Mouse (Mus musculus) limb, embryonic 12.5 days (tissue): ENCODE data around the gene Samd4. TPM values are rescaled to one million over a fixed set of nuclear protein-coding genes. Genes with fewer than 3 reads are reported as not detected.

Source experiments
- ATAC-seq: fragments of 200-750 bp; cut with Nextera tagmentation; 2 replicates; pipeline ENCODE4 v1.8.0; 2017; ENCODE audit warnings: low read depth, moderate TSS enrichment; ENCODE audit not compliant: insufficient number of reproducible peaks, insufficient read depth, low FRiP score, low TSS enrichment
- H3K27ac ChIP-seq: fragments of 300-500 bp; sonication (generic); 2 replicates; pipeline ENCODE4 v1.5.1; 2016; ENCODE audit warnings: mild to moderate bottlenecking, moderate library complexity
- H3K27me3 ChIP-seq: fragments of 300-500 bp; sonication (generic); 2 replicates; pipeline ENCODE4 v1.6.1; 2016; ENCODE audit warnings: mild to moderate bottlenecking, moderate library complexity
- H3K36me3 ChIP-seq: fragments of 300-500 bp; sonication (generic); 2 replicates; pipeline ENCODE4 v1.6.1; 2016; ENCODE audit warnings: mild to moderate bottlenecking, moderate library complexity
- H3K4me1 ChIP-seq: fragments of 300-500 bp; sonication (generic); replicated peaks from 2 replicates; pipeline ENCODE4 v1.6.1; 2016
- H3K4me2 ChIP-seq: fragments of 300-500 bp; sonication (generic); 2 replicates; pipeline ENCODE4 v1.6.1; 2016; ENCODE audit warnings: mild to moderate bottlenecking, moderate library complexity
- H3K4me3 ChIP-seq: fragments of 300-500 bp; sonication (generic); replicated peaks from 2 replicates; pipeline ENCODE4 v1.5.1; 2016; ENCODE audit warnings: mild to moderate bottlenecking
- H3K9ac ChIP-seq: fragments of 300-500 bp; sonication (generic); replicated peaks from 2 replicates; pipeline ENCODE4 v1.6.1; 2016; ENCODE audit warnings: mild to moderate bottlenecking, moderate library complexity
- H3K9me3 ChIP-seq: fragments of 300-500 bp; sonication (generic); 2 replicates; pipeline ENCODE4 v1.6.1; 2016; ENCODE audit warnings: mild to moderate bottlenecking, moderate library complexity
- whole genome bisulfite sequencing: fragments of 180-500 bp; shearing (Covaris S2); methylation state at CpG from one replicate; pipeline ENCODE4 v1.1.7; 2016; 5-methylcytosine and 5-hydroxymethylcytosine counted together
- polyA plus RNA-seq: library from polyadenylated mRNA; unstranded; fragments of >200 nt; fragmentation: Nextera tagmentation; extraction: Ambion mirVana; gene quantifications from 2 replicates; pipeline ENCODE4 v1.2.1, GENCODE M21; 2016

Samd4 gene
- polyA plus RNA-seq, 1 experiment from 2014 or later = 6.8 TPM

- ATAC-seq = no peak
- Histone ChIP-seq H3K4me3 (no peak overlapping the region), H3K4me1 (0 out of 2 replicates have a peak, but pooled peaks cover 3% of the 10 kb centered on the region), H3K4me2 (no peak overlapping the region), H3K9me3 (no peaks in the 10 kb centered on the region), H3K27ac (no peak overlapping the region), H3K27me3 (no peaks in the 10 kb centered on the region), H3K9ac (no peak overlapping the region), H3K36me3 (no peaks in the 10 kb centered on the region)
- WGBS = 41% methylated on average over 4 of the region's 4 CpGs
These were observed 149.5 kb downstream of the Samd4 start for GRCm38 (mm10) chr14:47032140-47032539.

DNA sequence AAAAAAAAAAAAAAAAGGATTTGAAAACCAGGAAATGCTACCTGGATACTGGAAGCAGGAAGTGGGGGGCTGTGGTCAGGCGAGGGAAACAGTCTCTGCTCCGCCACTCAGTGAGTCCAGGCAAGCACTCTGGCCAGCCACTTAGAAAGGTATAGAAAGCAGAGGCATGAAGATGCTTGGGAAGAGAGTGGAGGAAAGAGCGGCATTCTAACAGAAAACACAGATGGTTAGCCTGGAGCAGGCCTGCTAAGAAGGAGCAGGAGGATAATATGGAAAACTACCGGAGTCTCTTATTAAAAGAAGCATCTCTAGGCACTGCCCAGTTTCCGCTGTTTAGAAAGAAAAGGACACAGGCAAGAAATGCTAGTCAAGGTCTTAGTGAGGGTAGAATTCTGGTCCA is 150.8 kb downstream of the Samd4 start:
- H3K4me1 ChIP-seq = 0 out of 2 replicates have a peak, but pooled peaks cover 3% of the 10 kb centered on the region
- no peak overlapping the region for H3K27ac ChIP-seq
- H3K4me2 ChIP-seq = no peak overlapping the region
- 84% methylated on average over 5 of the region's 5 CpGs for WGBS
- no peaks in the 10 kb centered on the region for H3K36me3 ChIP-seq
- no peaks in the 10 kb centered on the region for H3K9me3 ChIP-seq
- H3K4me3 ChIP-seq = no peak overlapping the region
- no peaks in the 10 kb centered on the region for H3K27me3 ChIP-seq
- H3K9ac ChIP-seq = no peak overlapping the region
- ATAC-seq = no peak

DNA sequence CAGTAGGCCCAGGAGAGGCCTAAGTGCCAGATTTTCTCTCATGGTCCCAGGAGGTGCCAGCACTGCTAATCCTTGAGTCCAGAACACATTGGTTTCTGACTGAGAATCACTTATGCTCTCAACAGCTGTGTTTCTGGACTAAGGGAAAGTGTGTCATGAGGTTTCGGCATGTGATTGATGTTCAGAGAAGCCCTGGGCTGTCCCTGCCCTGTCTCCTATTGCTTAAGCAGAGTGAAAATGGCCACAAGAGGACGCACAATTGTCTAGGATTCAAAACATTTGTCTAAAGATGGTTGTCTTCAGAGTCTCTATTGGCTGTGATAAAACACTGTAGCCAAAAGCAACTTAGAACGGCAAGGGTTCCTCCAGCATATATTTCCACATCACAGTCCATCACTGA is 159.0 kb downstream of the Samd4 start:
- 84% methylated on average over 3 of the region's 3 CpGs for WGBS
- H3K4me3 ChIP-seq = no peak overlapping the region
- no peaks in the 10 kb centered on the region for H3K27me3 ChIP-seq
- H3K4me1 ChIP-seq = no peaks in the 10 kb centered on the region
- no peak overlapping the region for H3K27ac ChIP-seq
- no peak overlapping the region for H3K9ac ChIP-seq
- H3K4me2 ChIP-seq = no peak overlapping the region
- no peak for ATAC-seq
- no peaks in the 10 kb centered on the region for H3K36me3 ChIP-seq
- H3K9me3 ChIP-seq = no peaks in the 10 kb centered on the region

DNA sequence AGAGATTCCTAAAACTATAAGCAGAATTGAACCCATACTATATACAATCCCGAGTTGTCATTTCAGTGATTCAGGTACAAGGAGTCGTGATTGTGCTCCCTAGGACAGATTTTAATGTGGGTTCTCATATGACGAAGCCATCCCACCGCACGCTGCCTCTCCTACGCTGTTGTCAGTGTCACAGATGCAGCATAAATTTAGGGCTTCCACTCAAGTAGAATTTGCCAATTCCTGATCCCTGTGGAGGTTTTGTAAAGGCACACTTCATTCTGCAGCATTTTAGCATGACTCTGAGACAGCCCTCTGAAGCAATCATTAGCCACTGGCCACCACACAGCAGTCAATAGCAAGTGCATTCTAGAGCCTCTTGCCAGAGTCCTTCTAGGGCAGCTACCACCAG is 166.4 kb downstream of the Samd4 start:
- no peaks in the 10 kb centered on the region for H3K4me1 ChIP-seq
- 91% methylated on average over 6 of the region's 6 CpGs for WGBS

DNA sequence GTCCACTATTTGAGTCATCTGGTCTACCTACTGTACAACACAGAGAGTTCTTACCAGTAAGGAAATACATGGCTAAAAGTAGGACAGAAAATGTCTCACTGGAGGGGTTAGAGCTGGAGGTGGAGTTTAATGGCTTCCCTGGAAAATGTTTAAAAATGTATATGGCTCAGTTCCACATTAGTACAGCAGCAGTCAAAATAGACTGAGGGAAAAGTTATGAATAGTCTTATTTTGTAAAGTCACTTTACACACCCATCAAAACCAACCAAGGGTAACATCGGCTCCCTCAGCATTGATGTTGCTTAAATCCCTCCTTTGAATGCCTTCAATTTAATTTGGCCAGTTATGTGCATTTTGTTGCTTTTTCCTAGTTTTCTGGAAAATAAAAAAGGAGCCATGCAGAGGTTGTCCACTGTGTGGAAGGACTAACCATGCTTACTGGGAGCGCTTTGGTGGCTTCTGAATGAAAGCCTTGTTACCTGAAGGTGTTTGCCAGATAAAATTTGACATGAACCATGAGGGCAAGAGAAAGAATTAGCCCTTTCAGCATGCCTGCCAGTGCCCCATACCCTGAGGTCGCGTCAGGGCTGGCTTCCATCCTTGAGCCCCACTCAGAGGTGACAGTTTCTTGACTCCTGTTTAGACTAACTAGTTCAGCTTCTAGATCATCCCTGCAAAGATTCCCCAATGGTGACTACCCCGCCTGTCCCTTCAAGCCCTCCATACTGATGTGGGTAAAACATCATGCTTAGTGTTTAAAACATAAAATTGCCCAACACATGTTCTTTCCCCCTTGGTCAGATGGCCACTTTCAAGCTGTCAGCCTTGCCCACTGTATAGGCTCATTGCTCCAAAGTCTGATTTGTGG is 169.3 kb downstream of the Samd4 start:
- Histone ChIP-seq H3K27ac (0 out of 2 replicates have a peak overlapping the region, but pooled peaks have one; percentile 56), H3K9ac (no peak overlapping the region), H3K4me3 (no peak overlapping the region), H3K9me3 (no peaks in the 10 kb centered on the region), H3K4me1 (no peaks in the 10 kb centered on the region), H3K4me2 (no peak overlapping the region), H3K36me3 (no peaks in the 10 kb centered on the region), H3K27me3 (no peaks in the 10 kb centered on the region)
- no peak for ATAC-seq
- 82% methylated on average over 5 of the region's 5 CpGs for WGBS

More for the DNA sequence above, 166.4 kb downstream of the Samd4 start:
- H3K4me2 ChIP-seq = no peak overlapping the region
- no peak overlapping the region for H3K9ac ChIP-seq
- H3K27ac ChIP-seq = no peak overlapping the region
- no peaks in the 10 kb centered on the region for H3K27me3 ChIP-seq
- H3K4me3 ChIP-seq = no peak overlapping the region
- no peak for ATAC-seq
- H3K9me3 ChIP-seq = no peaks in the 10 kb centered on the region
- no peaks in the 10 kb centered on the region for H3K36me3 ChIP-seq

DNA sequence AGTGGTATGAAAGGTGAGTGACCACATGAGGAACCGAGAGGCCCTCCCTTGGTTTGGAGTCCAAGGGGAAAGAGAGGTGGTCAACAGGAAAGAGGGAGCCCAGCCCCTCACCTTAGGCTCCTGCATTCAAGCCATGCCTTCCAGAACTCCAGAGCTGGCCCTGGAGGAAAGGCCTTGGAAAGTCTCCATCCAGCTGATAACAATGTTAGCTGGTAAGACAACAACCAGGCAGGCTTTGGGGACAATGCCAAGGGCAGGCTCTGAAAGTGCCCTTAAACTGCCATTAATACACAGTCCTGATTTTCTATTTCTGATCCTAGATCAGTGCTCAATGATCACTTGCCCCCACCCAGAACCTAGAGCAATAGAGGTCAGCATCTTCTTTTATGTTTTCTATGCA is 170.4 kb downstream of the Samd4 start:
- Histone ChIP-seq H3K9me3 (no peaks in the 10 kb centered on the region), H3K27me3 (no peaks in the 10 kb centered on the region), H3K4me2 (no peak overlapping the region), H3K9ac (no peak overlapping the region), H3K36me3 (no peaks in the 10 kb centered on the region), H3K27ac (no peak overlapping the region), H3K4me1 (no peaks in the 10 kb centered on the region), H3K4me3 (no peak overlapping the region)
- no peak for ATAC-seq
- 87% methylated on average over 1 of the region's 1 CpGs for WGBS

DNA sequence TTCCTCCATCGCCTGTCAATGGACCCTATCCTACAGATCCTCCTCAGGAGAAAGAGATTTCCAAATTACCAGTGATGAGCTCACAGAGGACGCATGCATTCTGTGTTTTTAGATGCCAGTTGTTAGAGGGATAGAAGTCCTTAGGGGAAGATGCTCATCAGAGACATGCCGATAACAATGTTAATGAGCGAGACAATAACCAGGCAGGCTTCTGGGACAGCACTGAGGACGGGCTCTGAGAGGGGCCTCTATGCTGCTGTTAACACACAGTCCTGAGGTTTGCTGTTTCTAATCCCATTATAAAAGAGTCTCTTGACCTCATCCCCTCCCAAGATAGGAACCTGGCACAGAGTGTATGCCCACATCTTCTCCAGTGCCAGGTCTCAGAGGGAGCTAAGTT is 171.2 kb downstream of the Samd4 start:
- Histone ChIP-seq H3K4me1 (no peaks in the 10 kb centered on the region), H3K4me2 (no peak overlapping the region), H3K9ac (no peak overlapping the region), H3K36me3 (no peaks in the 10 kb centered on the region), H3K27me3 (no peaks in the 10 kb centered on the region), H3K9me3 (no peaks in the 10 kb centered on the region), H3K27ac (no peak overlapping the region), H3K4me3 (no peak overlapping the region)
- WGBS = 89% methylated on average over 5 of the region's 5 CpGs
- ATAC-seq = no peak

DNA sequence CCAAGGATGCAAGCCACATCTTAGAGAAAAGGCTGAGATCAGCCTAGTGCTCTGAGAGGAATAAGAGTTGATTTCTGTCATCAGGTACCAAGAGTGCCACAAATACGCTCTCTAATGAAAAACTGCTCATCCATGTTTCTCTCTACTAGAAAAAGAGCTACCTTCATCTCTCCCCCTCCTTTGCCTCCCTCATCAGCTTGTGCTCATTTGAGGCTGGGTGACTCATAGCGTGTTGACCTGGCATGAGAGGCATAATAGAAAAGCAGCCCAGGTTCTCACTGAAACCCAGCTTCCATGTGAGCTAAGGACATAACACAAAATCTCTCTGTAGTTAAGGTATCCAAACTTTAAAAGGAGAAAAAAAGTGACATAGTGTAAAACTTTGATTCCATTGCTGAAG is 176.3 kb downstream of the Samd4 start:
- H3K27ac ChIP-seq = no peak overlapping the region
- no peak overlapping the region for H3K4me2 ChIP-seq
- ATAC-seq = no peak
- H3K4me1 ChIP-seq = no peaks in the 10 kb centered on the region
- no peak overlapping the region for H3K4me3 ChIP-seq
- WGBS = 93% methylated on average over 2 of the region's 2 CpGs
- no peaks in the 10 kb centered on the region for H3K9me3 ChIP-seq
- no peaks in the 10 kb centered on the region for H3K36me3 ChIP-seq
- H3K27me3 ChIP-seq = no peaks in the 10 kb centered on the region
- H3K9ac ChIP-seq = no peak overlapping the region

DNA sequence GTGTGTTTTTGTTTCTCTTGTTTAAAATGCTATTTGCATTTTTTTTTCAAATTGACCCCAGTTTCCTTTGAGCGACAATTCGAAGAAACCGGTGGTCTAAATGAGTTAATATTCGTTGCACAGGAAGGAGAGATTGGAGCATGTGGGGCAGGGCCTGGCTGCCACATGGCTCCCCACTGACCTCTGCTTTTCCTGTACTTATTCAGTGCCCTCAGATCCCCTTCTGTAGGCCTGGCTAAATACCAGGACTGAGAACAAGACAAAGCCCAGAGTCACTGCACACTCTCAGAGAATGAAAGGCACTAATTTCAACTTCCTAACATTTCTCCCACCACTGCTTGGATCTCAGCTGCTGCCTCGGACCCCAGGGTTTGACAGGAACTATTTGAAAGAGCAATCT is 182.4 kb downstream of the Samd4 start:
- Histone ChIP-seq H3K9me3 (no peaks in the 10 kb centered on the region), H3K4me1 (peaks cover 18% of the 10 kb centered on the region), H3K27ac (peak overlapping the region; percentile 20; the same call in 1 of the 2 replicates), H3K9ac (no peak overlapping the region), H3K4me2 (no peak overlapping the region), H3K36me3 (no peaks in the 10 kb centered on the region), H3K27me3 (no peaks in the 10 kb centered on the region), H3K4me3 (no peak overlapping the region)
- no peak for ATAC-seq
- WGBS = 41% methylated on average over 5 of the region's 5 CpGs

GRCm38 (mm10) chr14:47066901-47067300 is 184.2 kb downstream of the Samd4 start:
- no peak for ATAC-seq
- no peak overlapping the region for H3K27ac ChIP-seq
- H3K4me3 ChIP-seq = no peak overlapping the region
- H3K27me3 ChIP-seq = no peaks in the 10 kb centered on the region
- H3K9ac ChIP-seq = no peak overlapping the region
- no peak overlapping the region for H3K4me2 ChIP-seq
- peaks cover 18% of the 10 kb centered on the region for H3K4me1 ChIP-seq
- no peaks in the 10 kb centered on the region for H3K9me3 ChIP-seq
- H3K36me3 ChIP-seq = no peaks in the 10 kb centered on the region
- WGBS = 78% methylated on average over 5 of the region's 5 CpGs

DNA sequence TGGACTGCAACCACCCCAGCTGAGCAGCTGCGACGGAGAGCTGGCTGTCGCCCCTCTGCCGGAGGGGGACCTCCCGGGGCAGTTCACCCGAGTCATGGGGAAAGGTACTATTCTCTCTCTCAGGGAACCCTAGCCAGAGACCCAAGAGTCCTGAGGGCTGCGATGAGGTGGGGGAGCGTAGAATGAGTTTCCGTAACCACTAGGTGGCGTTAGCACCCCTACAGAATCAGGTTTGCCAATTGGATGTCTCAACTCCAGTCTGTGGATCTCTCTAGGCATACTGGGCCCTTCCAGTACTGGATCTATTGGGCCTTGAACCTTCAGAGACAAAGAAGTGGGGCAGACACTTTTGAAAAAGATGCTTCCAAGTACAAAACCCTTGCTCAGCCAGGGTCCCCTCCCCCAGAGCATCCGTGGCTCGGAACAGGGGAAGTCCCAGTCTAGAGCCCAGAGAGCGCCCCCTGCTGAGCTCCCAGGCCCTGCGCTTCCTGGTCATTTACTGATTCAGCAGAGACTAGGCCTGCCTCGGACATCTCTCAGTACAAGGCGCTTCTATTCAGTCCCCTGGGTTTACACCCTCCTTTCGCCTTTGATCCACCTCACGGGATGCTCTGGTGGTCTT is 191.5 kb downstream of the Samd4 start:
- Histone ChIP-seq H3K4me3 (no peak overlapping the region), H3K27me3 (no peaks in the 10 kb centered on the region), H3K4me1 (no peaks in the 10 kb centered on the region), H3K9me3 (no peaks in the 10 kb centered on the region), H3K36me3 (peaks cover 23% of the 10 kb centered on the region), H3K4me2 (no peak overlapping the region), H3K27ac (no peak overlapping the region), H3K9ac (0 out of 2 replicates have a peak overlapping the region, but pooled peaks have one; percentile 23)
- 54% methylated on average over 18 of the region's 18 CpGs for WGBS
- ATAC-seq = no peak
